Comparison of ENCODE assay signal across 20 mouse cellular contexts in the genomic region with DNA sequence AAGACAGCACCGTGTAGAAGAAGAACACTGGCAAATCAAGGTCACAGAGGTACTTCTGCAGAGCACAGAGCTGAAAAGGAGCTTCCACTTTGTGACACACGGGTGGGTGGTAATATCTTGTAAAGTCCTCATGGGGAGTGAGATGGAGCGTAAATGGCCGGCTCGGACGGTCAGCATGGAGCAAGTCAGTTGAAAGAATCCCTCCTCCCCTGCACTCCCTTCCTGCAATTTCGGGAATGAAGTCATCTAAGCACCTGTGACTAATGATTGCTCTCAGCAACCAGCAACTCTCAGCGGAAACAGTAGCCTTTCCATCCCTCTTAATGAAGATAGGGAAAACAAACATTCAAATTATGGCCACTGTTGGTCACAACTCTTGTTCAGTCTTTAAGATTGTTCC. TPM values are rescaled to one million over a fixed set of nuclear protein-coding genes. Genes with fewer than 3 reads are reported as not detected.
DNase-seq lines count a peak whose midpoint lies in the region; ATAC-seq and TF ChIP-seq lines count a peak whose summit lies in the region.
"Had no signal": no experiment of that assay in that cellular context is flagged by ENCODE, and none has a peak within 500 bp of the region (broad histone marks: within the 10 kb centered on the region; RNA-seq: fewer than 3 reads in every experiment).

No protein-coding gene starts in this region.

- H3K4me1 ChIP-seq in forebrain, embryonic 13.5 days: peaks cover 69% of the 10 kb centered on the region
- H3K4me1 ChIP-seq in forebrain, embryonic 10.5 days: peaks cover 42% of the 10 kb centered on the region
- H3K4me1 ChIP-seq in intestine, embryonic 14.5 days (replicated peaks; ENCODE audit: control insufficient read depth, insufficient read depth, low read length): no peaks in the 10 kb centered on the region
- H3K4me1 ChIP-seq in intestine, postnatal 0 days (replicated peaks; ENCODE audit: control insufficient read depth, insufficient read depth, low read length): no peaks in the 10 kb centered on the region
- peaks cover 34% of the 10 kb centered on the region for H3K4me1 ChIP-seq in midbrain, embryonic 14.5 days (ENCODE audit: control insufficient read depth, insufficient read depth, low read length)
- H3K4me1 ChIP-seq in midbrain, embryonic 10.5 days: peaks cover 22% of the 10 kb centered on the region
- H3K4me1 ChIP-seq: liver, embryonic 13.5 days; lung, embryonic 15.5 days had no signal

- 38% methylated on average over 8 of the region's 8 CpGs for WGBS in forebrain, embryonic 13.5 days
- 53% methylated on average over 8 of the region's 8 CpGs for WGBS in forebrain, embryonic 10.5 days
- 50% methylated on average over 8 of the region's 8 CpGs for WGBS in intestine, embryonic 14.5 days
- 47% methylated on average over 8 of the region's 8 CpGs for WGBS in intestine, postnatal 0 days
- 40% methylated on average over 8 of the region's 8 CpGs for WGBS in midbrain, embryonic 14.5 days
- WGBS in midbrain, embryonic 10.5 days: 64% methylated on average over 8 of the region's 8 CpGs

- H3K27me3 ChIP-seq in forebrain, embryonic 13.5 days: no peaks in the 10 kb centered on the region
- no peaks in the 10 kb centered on the region for H3K27me3 ChIP-seq in forebrain, embryonic 10.5 days (ENCODE audit: poor library complexity, severe bottlenecking)
- no peaks in the 10 kb centered on the region for H3K27me3 ChIP-seq in intestine, embryonic 14.5 days (replicated peaks; ENCODE audit: control insufficient read depth, insufficient read depth, low read length)
- no peaks in the 10 kb centered on the region for H3K27me3 ChIP-seq in intestine, postnatal 0 days (replicated peaks; ENCODE audit: control insufficient read depth, insufficient read depth, low read length)
- no peaks in the 10 kb centered on the region for H3K27me3 ChIP-seq in midbrain, embryonic 14.5 days (ENCODE audit: control insufficient read depth, insufficient read depth, low read length)
- H3K27me3 ChIP-seq in midbrain, embryonic 10.5 days (ENCODE audit: low read depth, poor library complexity, severe bottlenecking): no peaks in the 10 kb centered on the region
- H3K27me3 ChIP-seq: limb, embryonic 13.5 days; liver, embryonic 13.5 days; lung, embryonic 15.5 days had no signal

- peak overlapping the region; percentile 1; the same call in 1 of the 2 replicates for H3K27ac ChIP-seq in forebrain, embryonic 13.5 days
- no peak overlapping the region for H3K27ac ChIP-seq in forebrain, embryonic 10.5 days
- no peak overlapping the region for H3K27ac ChIP-seq in intestine, embryonic 14.5 days (ENCODE audit: low read depth)
- no peak overlapping the region for H3K27ac ChIP-seq in intestine, postnatal 0 days (ENCODE audit: low read depth, low read length)
- H3K27ac ChIP-seq in midbrain, embryonic 14.5 days (replicated peaks; ENCODE audit: low read depth, low read length): 0 out of 2 replicates have a peak overlapping the region, but pooled peaks have one; percentile 13
- H3K27ac ChIP-seq in midbrain, embryonic 10.5 days (replicated peaks): no peak overlapping the region
- H3K27ac ChIP-seq: gastrocnemius, adult 2 months; limb, embryonic 13.5 days; liver, embryonic 13.5 days; lung, embryonic 15.5 days had no signal

- H3K4me3 ChIP-seq in forebrain, embryonic 13.5 days: no peak overlapping the region
- H3K4me3 ChIP-seq in forebrain, embryonic 10.5 days: no peak overlapping the region
- no peak overlapping the region for H3K4me3 ChIP-seq in intestine, embryonic 14.5 days (ENCODE audit: low read depth, low read length)
- no peak overlapping the region for H3K4me3 ChIP-seq in intestine, postnatal 0 days (ENCODE audit: low read depth, low read length)
- H3K4me3 ChIP-seq in midbrain, embryonic 14.5 days (replicated peaks; ENCODE audit: low read depth, low read length): no peak overlapping the region
- no peak overlapping the region for H3K4me3 ChIP-seq in midbrain, embryonic 10.5 days
- H3K4me3 ChIP-seq: gastrocnemius, adult 2 months; limb, embryonic 13.5 days; liver, embryonic 13.5 days; lung, embryonic 15.5 days; myocyte had no signal

- no peak for TF ChIP-seq CTCF in intestine, postnatal 0 days (IDR thresholded peaks at IDR 0.05; ENCODE audit: low read depth)

- H3K36me3 ChIP-seq in forebrain, embryonic 13.5 days (ENCODE audit: poor library complexity, severe bottlenecking): no peaks in the 10 kb centered on the region
- 0 out of 2 replicates have a peak, but pooled peaks cover 3% of the 10 kb centered on the region for H3K36me3 ChIP-seq in forebrain, embryonic 10.5 days (replicated peaks)
- H3K36me3 ChIP-seq in intestine, embryonic 14.5 days (ENCODE audit: control insufficient read depth, insufficient read depth, low read length): no peaks in the 10 kb centered on the region
- H3K36me3 ChIP-seq in intestine, postnatal 0 days (ENCODE audit: control insufficient read depth, insufficient read depth): no peaks in the 10 kb centered on the region
- H3K36me3 ChIP-seq in midbrain, embryonic 14.5 days (ENCODE audit: control insufficient read depth, insufficient read depth, low read length): no peaks in the 10 kb centered on the region
- H3K36me3 ChIP-seq in midbrain, embryonic 10.5 days: 0 out of 2 replicates have a peak, but pooled peaks cover 3% of the 10 kb centered on the region
- H3K36me3 ChIP-seq: limb, embryonic 13.5 days; liver, embryonic 13.5 days; lung, embryonic 15.5 days had no signal

- no peaks in the 10 kb centered on the region for H3K9me3 ChIP-seq in forebrain, embryonic 13.5 days (replicated peaks)
- peaks cover 11% of the 10 kb centered on the region; the same call in 1 of the 2 replicates for H3K9me3 ChIP-seq in forebrain, embryonic 10.5 days
- no peaks in the 10 kb centered on the region for H3K9me3 ChIP-seq in intestine, embryonic 14.5 days (ENCODE audit: control insufficient read depth, low read length)
- no peaks in the 10 kb centered on the region for H3K9me3 ChIP-seq in intestine, postnatal 0 days (ENCODE audit: control insufficient read depth)
- H3K9me3 ChIP-seq in midbrain, embryonic 14.5 days (ENCODE audit: control insufficient read depth, low read length): no peaks in the 10 kb centered on the region
- no peaks in the 10 kb centered on the region; the same call in 1 of the 2 replicates for H3K9me3 ChIP-seq in midbrain, embryonic 10.5 days (replicated peaks)
- H3K9me3 ChIP-seq: limb, embryonic 13.5 days; liver, embryonic 13.5 days; lung, embryonic 15.5 days had no signal

- no peak for ATAC-seq in forebrain, embryonic 13.5 days
- no peak for ATAC-seq in intestine, embryonic 14.5 days (replicated peaks; ENCODE audit: low FRiP score, low TSS enrichment, low read depth)
- ATAC-seq in intestine, postnatal 0 days: no peak
- ATAC-seq in midbrain, embryonic 14.5 days (ENCODE audit: low FRiP score, low TSS enrichment): no peak

- H3K9ac ChIP-seq in forebrain, embryonic 13.5 days: no peak overlapping the region
- no peak overlapping the region for H3K9ac ChIP-seq in intestine, embryonic 14.5 days (ENCODE audit: low read length)
- no peak overlapping the region for H3K9ac ChIP-seq in intestine, postnatal 0 days (ENCODE audit: low read depth, low read length)
- no peak overlapping the region for H3K9ac ChIP-seq in midbrain, embryonic 14.5 days (replicated peaks; ENCODE audit: low read length)
- H3K9ac ChIP-seq: limb, embryonic 13.5 days; liver, embryonic 13.5 days; lung, embryonic 15.5 days had no signal

- no peak overlapping the region for H3K4me2 ChIP-seq in forebrain, embryonic 13.5 days
- H3K4me2 ChIP-seq in intestine, embryonic 14.5 days (ENCODE audit: low read length): no peak overlapping the region
- no peak overlapping the region for H3K4me2 ChIP-seq in intestine, postnatal 0 days (replicated peaks; ENCODE audit: low read depth)
- no peak overlapping the region for H3K4me2 ChIP-seq in midbrain, embryonic 14.5 days (ENCODE audit: low read length)
- H3K4me2 ChIP-seq: heart, embryonic 11.5 days; limb, embryonic 13.5 days; liver, embryonic 13.5 days; lung, embryonic 15.5 days had no signal

- no peak for DNase-seq in forebrain, embryonic 10.5 days (ENCODE audit: extremely low spot score, low spot score)
- DNase-seq in intestine, embryonic 14.5 days (ENCODE audit: low spot score): peak; percentile 10
- no peak for DNase-seq in midbrain, embryonic 14.5 days
- no peak for DNase-seq in midbrain, embryonic 10.5 days (ENCODE audit: low spot score)
- no peak for DNase-seq in adrenal gland, postnatal 4 days (ENCODE audit: low spot score in 2 of 2)
- DNase-seq: B cell, adult 2 months; gastrocnemius, adult 2 months; heart, postnatal 10 days; kidney, adult 8-10 months; liver, embryonic 13.5 days; lung, postnatal 4 days; right cerebral cortex, postnatal 14 days; thymus, adult 18-20 months; thymus, postnatal 4 days had no signal

RNA-seq across cellular contexts. Expression of gene Kif5c, which starts 40.9 kb away (rescaled TPM):
- polyA plus RNA-seq in forebrain, embryonic 13.5 days (2015; fragmentation: Nextera tagmentation; extraction: Ambion mirVana): 129 and 139 TPM in 2 replicates
- polyA plus RNA-seq in forebrain, embryonic 10.5 days (2016; fragmentation: Nextera tagmentation; extraction: Ambion mirVana): 30.9 and 35.8 TPM in 2 replicates
- 11.3 and 11.9 TPM in 2 replicates for polyA plus RNA-seq in intestine, embryonic 14.5 days (2014; fragmentation: Nextera tagmentation; extraction: Ambion mirVana)
- polyA plus RNA-seq in intestine, postnatal 0 days (2015; fragmentation: Nextera tagmentation; extraction: Ambion mirVana): 2.7 and 3.0 TPM in 2 replicates
- polyA plus RNA-seq in midbrain, embryonic 14.5 days (2014; fragmentation: Nextera tagmentation; extraction: Ambion mirVana): 221 and 251 TPM in 2 replicates
- 37.3 and 59.0 TPM in 2 replicates for polyA plus RNA-seq in midbrain, embryonic 10.5 days (2016; fragmentation: Nextera tagmentation; extraction: Ambion mirVana)
- 10 to 100 TPM; 20.8 to 31.1 TPM for total RNA-seq in adrenal gland, postnatal 4 days (2021)

Comparison
In these comparisons a context has a peak if more than half of its experiments do, and no peak if none do; other contexts are left out.
1. H3K27ac ChIP-seq: peak in forebrain, embryonic 13.5 days (single experiment) and midbrain, embryonic 14.5 days (single experiment); none in forebrain, embryonic 10.5 days (single experiment), intestine, embryonic 14.5 days (single experiment), intestine, postnatal 0 days (single experiment) and midbrain, embryonic 10.5 days (single experiment).